Mouse (Mus musculus): Measurements from ENCODE around the gene Dus3l. TPM values are rescaled to one million over a fixed set of nuclear protein-coding genes. Genes with fewer than 3 reads are reported as not detected.

Gene Dus3l
- polyA plus RNA-seq, 1 experiment from 2014 or later, result 12.5 TPM

DNA sequence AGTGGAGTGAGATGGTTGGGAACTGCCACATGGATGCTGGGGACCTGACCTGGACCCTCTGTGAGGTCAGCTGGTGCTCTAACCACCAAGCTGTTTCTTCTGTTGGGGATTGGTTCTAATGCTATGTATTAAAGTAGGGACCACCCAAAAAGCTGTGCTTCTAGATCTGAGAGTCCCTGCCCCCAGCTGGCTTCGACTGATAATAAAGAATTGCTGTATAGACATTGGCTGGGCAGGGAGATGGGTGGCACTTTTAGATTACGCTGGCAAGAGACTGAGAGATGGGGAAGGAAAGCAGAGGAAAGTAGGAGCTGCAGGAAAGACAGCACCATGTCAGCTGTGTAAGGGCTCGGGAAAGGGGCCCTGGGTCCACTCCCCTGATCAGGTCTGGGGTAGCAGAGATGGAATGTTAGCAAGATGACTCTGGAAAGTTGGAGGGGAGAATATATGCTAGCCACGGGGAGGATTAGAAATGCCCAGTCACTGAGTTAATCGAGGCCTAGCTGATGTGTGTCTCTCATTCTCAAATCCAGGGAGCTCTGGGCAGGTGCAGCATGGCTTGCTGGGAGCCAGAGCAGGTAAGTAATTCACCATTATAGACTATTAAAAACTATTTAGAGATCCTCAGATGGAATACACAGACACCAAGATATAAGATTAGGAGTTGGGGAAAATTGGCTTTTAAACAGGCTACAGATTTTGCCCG lies 29.2 kb downstream of the Dus3l start:
- H3K4me2 ChIP-seq, result peak overlapping the region; percentile 64
- peak overlapping the region; percentile 50 for H3K4me3 ChIP-seq (replicated peaks)
- 34% methylated on average over 6 of the region's 6 CpGs for WGBS (ENCODE audit: insufficient replicate concordance)
- no peaks in the 10 kb centered on the region for H3K27me3 ChIP-seq
- H3K36me3 ChIP-seq (replicated peaks), result peaks cover 29% of the 10 kb centered on the region
- peak overlapping the region; percentile 55 for H3K9ac ChIP-seq
- peaks cover 48% of the 10 kb centered on the region for H3K4me1 ChIP-seq (replicated peaks)
- no peaks in the 10 kb centered on the region for H3K9me3 ChIP-seq (replicated peaks)
- ATAC-seq (ENCODE audit: insufficient read depth), result peak; percentile 94
- H3K27ac ChIP-seq (replicated peaks), result peak overlapping the region; percentile 95

DNA sequence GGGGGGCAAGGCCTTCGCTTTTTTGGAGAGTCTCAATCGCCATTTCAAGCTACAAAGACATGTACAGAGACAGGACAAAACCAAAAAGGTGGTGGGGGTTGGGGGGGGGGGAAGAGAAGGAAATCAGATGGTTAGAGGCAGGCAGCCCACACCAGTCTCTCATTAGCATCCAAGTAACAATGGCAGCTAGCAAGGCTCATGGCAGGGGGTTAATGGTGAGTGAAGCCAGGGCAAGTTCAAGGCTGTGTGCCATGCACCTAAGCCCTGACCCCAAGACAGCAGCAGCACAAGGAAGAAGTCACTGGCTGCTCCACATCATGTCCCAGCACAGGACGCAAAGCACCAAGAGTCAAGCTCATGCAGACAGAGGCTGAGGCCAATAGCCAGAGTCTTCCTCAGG lies 34.7 kb downstream of the Dus3l start:
- no peaks in the 10 kb centered on the region for H3K27me3 ChIP-seq
- peaks cover 10% of the 10 kb centered on the region for H3K4me1 ChIP-seq (replicated peaks)
- peaks cover 63% of the 10 kb centered on the region for H3K36me3 ChIP-seq (replicated peaks)
- H3K9ac ChIP-seq, result no peak overlapping the region
- no peak overlapping the region for H3K27ac ChIP-seq (replicated peaks)
- no peak for ATAC-seq (ENCODE audit: insufficient read depth)
- WGBS (ENCODE audit: insufficient replicate concordance), result 79% methylated on average over 3 of the region's 3 CpGs
- no peak overlapping the region for H3K4me2 ChIP-seq
- no peak overlapping the region for H3K4me3 ChIP-seq (replicated peaks)
- H3K9me3 ChIP-seq (replicated peaks), result no peaks in the 10 kb centered on the region

DNA sequence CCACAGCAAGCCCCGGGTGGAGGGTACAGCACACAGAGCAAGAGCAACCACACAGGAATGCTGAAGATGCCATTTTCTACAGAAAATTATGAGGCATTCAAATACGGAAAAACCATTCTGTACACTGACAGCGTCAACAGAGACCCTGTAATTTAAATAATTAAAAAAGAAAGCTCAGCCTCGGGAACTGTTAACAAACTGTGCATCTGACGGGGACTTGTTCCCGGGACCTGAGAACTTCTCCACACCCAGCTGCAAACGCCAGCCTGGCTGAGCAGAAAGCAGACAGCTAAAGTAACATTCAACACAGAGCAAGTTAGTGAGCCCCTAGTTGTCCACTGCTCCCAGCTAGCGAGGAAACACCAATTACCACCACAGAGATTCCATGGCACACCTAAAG lies 37.5 kb downstream of the Dus3l start:
- ATAC-seq (ENCODE audit: insufficient read depth), result no peak
- WGBS (ENCODE audit: insufficient replicate concordance), result 77% methylated on average over 8 of the region's 8 CpGs
- H3K27me3 ChIP-seq, result no peaks in the 10 kb centered on the region
- 0 out of 2 replicates have a peak, but pooled peaks cover 3% of the 10 kb centered on the region for H3K4me1 ChIP-seq (replicated peaks)
- H3K4me3 ChIP-seq (replicated peaks), result no peak overlapping the region
- no peak overlapping the region for H3K9ac ChIP-seq
- no peaks in the 10 kb centered on the region for H3K9me3 ChIP-seq (replicated peaks)
- no peak overlapping the region for H3K4me2 ChIP-seq
- peaks cover 74% of the 10 kb centered on the region for H3K36me3 ChIP-seq (replicated peaks)
- H3K27ac ChIP-seq (replicated peaks), result no peak overlapping the region

DNA sequence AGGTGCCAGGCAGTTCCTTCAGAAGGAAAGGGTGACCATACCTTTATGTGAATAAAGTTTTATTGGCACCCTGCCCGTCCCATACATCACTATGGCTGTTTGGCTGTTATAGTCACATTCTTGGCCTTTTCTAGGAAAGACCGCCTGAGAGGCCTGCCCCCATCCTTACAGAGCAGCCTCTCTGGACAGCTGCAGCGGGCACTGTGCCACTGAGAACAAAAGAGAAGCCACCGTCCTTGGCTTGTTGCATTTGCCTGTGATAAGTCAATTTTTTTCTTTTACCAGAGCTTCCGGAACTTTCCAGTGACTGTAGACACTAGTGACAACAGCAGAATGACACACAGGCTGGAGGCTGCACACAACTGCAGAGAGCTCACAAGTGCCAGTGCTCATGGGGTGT lies 40.4 kb downstream of the Dus3l start:
- H3K9ac ChIP-seq, result no peak overlapping the region
- WGBS (ENCODE audit: insufficient replicate concordance), result 84% methylated on average over 5 of the region's 5 CpGs
- H3K9me3 ChIP-seq (replicated peaks), result no peaks in the 10 kb centered on the region
- H3K27me3 ChIP-seq, result no peaks in the 10 kb centered on the region
- H3K27ac ChIP-seq (replicated peaks), result no peak overlapping the region
- H3K4me2 ChIP-seq, result no peak overlapping the region
- peaks cover 14% of the 10 kb centered on the region for H3K4me1 ChIP-seq (replicated peaks)
- H3K4me3 ChIP-seq (replicated peaks), result no peak overlapping the region
- peaks cover 61% of the 10 kb centered on the region for H3K36me3 ChIP-seq (replicated peaks)
- no peak for ATAC-seq (ENCODE audit: insufficient read depth)

DNA sequence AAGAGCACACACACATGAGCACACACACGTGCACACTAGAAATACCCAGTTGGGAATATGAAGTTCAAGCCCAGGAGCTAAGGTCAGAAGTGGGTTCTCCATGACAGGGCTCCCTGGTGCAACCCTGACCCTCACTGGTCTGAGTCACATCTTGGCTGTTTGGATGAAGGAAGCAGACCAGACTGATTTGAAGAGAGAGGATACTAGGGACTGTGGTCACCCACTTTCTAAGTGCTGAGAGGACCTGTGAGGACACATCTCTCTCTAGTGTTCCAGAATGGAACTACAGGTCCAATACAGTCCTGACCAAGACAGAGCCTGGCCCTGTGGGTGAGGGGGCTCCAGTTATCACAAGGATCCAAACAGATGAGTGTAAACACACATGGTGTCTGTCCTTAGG lies 41.2 kb downstream of the Dus3l start:
- H3K9ac ChIP-seq, result no peak overlapping the region
- 60% methylated on average over 1 of the region's 1 CpGs for WGBS (ENCODE audit: insufficient replicate concordance)
- no peaks in the 10 kb centered on the region for H3K27me3 ChIP-seq
- H3K9me3 ChIP-seq (replicated peaks), result no peaks in the 10 kb centered on the region
- peaks cover 22% of the 10 kb centered on the region for H3K4me1 ChIP-seq (replicated peaks)
- peaks cover 53% of the 10 kb centered on the region for H3K36me3 ChIP-seq (replicated peaks)
- H3K27ac ChIP-seq (replicated peaks), result no peak overlapping the region
- no peak overlapping the region for H3K4me2 ChIP-seq
- no peak overlapping the region for H3K4me3 ChIP-seq (replicated peaks)
- ATAC-seq (ENCODE audit: insufficient read depth), result no peak

DNA sequence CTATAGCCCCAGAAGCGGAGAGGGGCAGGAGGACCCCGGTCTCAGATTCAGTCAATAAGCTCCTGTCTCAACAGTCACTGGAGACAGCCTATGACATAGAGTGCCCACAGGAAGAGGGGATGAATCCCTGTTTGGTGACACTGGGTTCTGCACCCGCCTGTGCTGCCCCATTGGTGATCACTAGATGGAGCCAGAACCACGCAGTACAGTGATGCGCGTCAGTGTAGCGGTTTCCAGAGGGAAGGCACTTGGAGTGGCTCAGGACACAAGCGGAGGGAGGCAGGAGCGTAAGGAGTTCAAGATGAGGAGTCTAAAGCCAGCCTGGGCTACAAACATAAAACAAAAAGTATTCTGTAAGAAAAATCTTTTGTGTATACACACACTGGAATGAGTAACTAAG lies 44.0 kb downstream of the Dus3l start:
- H3K9me3 ChIP-seq (replicated peaks), result no peaks in the 10 kb centered on the region
- peaks cover 25% of the 10 kb centered on the region for H3K36me3 ChIP-seq (replicated peaks)
- H3K4me3 ChIP-seq (replicated peaks), result no peak overlapping the region
- no peak overlapping the region for H3K9ac ChIP-seq
- H3K27me3 ChIP-seq, result no peaks in the 10 kb centered on the region
- WGBS (ENCODE audit: insufficient replicate concordance), result 15% methylated on average over 9 of the region's 9 CpGs
- H3K4me2 ChIP-seq, result no peak overlapping the region
- no peak overlapping the region for H3K27ac ChIP-seq (replicated peaks)
- peaks cover 35% of the 10 kb centered on the region for H3K4me1 ChIP-seq (replicated peaks)
- peak; percentile 41; the same call in 1 of the 2 replicates for ATAC-seq (ENCODE audit: insufficient read depth)

DNA sequence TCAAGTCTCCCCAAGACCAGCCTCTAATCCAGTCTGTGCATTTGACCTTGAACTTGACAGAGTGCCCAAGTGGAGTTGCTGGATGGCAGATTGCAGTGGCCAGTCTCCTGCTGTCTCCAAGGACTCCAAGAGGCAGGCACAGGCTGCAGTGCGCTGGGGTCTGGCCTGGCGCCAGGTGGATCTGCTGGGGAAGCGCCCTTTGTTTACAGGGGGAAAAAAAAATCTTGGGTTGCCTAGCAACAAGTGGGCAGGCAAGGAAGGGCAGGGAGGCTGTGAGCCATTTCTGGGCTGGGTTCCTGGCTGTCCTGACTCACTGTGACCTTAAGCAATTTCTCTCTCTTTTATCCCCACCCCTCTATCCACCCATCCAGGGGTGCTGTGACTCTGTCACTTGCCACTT lies 45.7 kb downstream of the Dus3l start:
- H3K9ac ChIP-seq, result no peak overlapping the region
- WGBS (ENCODE audit: insufficient replicate concordance), result 36% methylated on average over 3 of the region's 3 CpGs
- H3K4me2 ChIP-seq, result no peak overlapping the region
- ATAC-seq (ENCODE audit: insufficient read depth), result peak; percentile 23; the same call in 1 of the 2 replicates
- H3K27ac ChIP-seq (replicated peaks), result peak overlapping the region; percentile 4; the same call in 1 of the 2 replicates
- no peak overlapping the region for H3K4me3 ChIP-seq (replicated peaks)
- H3K4me1 ChIP-seq (replicated peaks), result peaks cover 52% of the 10 kb centered on the region
- H3K27me3 ChIP-seq, result no peaks in the 10 kb centered on the region
- H3K9me3 ChIP-seq (replicated peaks), result no peaks in the 10 kb centered on the region
- H3K36me3 ChIP-seq (replicated peaks), result peaks cover 9% of the 10 kb centered on the region; the same call in 1 of the 2 replicates

DNA sequence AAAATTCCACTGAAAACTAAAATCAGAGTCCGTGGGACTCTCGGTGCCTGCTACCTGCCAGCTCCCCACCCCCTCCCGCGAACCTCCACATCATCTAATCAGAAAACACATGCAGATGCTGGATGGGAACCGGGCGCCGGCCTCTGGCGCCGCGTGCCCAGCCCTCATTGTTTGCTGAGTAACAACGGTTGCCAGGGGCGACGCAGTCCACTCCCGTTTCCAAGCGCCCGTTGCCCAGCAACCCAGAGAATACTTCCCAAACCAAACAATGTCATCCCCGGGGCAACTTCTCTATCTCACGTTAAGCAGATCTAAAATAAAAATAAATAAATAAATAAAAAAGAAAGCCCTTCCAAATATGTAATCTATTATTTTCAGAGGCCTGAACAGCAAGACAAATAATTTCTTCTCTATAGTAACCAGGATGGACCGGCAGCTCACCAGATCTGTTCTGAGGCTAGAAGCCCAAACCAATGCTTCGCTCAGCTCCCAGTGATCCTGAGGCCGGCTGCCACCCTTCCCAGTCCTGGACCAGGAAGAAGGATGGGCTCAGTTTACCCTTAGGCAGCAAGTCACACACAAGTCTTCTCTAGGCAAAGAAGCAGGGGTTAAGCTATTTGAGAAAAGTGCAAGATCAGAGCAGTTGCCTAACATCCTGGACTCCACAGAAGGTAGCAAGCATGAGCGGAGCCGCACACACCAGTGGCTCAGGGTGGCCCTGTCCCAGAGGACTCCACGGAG lies 49.9 kb downstream of the Dus3l start:
- no peaks in the 10 kb centered on the region for H3K27me3 ChIP-seq
- peaks cover 8% of the 10 kb centered on the region; the same call in 1 of the 2 replicates for H3K36me3 ChIP-seq (replicated peaks)
- H3K4me1 ChIP-seq (replicated peaks), result peaks cover 65% of the 10 kb centered on the region
- no peak overlapping the region for H3K27ac ChIP-seq (replicated peaks)
- H3K4me2 ChIP-seq, result no peak overlapping the region
- ATAC-seq (ENCODE audit: insufficient read depth), result no peak; the same call in 1 of the 2 replicates
- 22% methylated on average over 24 of the region's 24 CpGs for WGBS (ENCODE audit: insufficient replicate concordance)
- no peak overlapping the region for H3K9ac ChIP-seq
- H3K4me3 ChIP-seq (replicated peaks), result no peak overlapping the region
- no peaks in the 10 kb centered on the region for H3K9me3 ChIP-seq (replicated peaks)

DNA sequence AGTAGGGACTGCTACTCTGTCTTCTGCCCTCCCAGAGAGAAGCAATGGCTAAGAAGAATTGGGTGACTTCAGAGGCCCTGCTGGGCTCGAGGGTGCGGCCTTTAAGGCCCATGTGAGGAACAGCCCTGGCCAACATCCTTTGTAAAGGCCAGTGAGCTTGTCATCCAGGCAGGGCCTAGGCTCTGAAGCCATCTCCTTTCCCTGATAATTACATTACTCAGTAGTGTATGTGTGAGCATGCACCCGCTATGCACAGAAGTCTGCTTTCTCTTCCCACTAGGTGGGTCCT lies 50.4 kb downstream of the Dus3l start:
- Histone ChIP-seq H3K4me1 (replicated peaks) (peaks cover 65% of the 10 kb centered on the region), H3K9ac (no peak overlapping the region), H3K4me2 (no peak overlapping the region), H3K9me3 (replicated peaks) (no peaks in the 10 kb centered on the region), H3K27me3 (no peaks in the 10 kb centered on the region), H3K36me3 (replicated peaks) (peaks cover 8% of the 10 kb centered on the region; the same call in 1 of the 2 replicates), H3K4me3 (replicated peaks) (no peak overlapping the region), H3K27ac (replicated peaks) (no peak overlapping the region)
- WGBS (ENCODE audit: insufficient replicate concordance), result 63% methylated on average over 3 of the region's 3 CpGs
- ATAC-seq (ENCODE audit: insufficient read depth), result no peak

DNA sequence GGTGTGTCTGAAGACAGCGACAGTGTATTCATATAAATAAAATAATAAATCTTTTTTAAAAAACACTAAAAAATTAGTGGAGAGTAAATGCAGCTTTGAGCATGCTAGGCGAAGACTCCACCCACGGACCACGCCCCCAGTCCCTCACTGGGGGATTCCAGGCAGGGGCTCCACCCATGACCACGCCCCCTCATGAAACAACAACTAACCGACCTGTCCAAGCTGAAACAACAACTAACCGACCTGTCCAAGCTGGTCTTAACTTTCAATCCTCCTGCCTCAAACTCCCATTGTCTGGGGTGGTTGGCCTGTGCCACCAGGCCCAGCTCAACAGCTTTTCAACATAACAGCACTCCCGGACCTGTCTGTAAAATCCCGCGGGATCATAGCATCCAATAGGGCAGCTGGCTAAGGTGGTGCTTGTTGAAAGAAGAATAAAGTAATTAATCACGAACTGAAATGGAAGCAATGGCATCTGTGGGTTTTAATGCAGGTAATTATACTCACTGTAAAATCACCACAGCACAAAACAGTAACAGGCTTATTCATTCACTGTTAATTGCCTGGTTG lies 53.6 kb downstream of the Dus3l start:
- Histone ChIP-seq H3K4me3 (replicated peaks) (peak overlapping the region; percentile 17), H3K36me3 (replicated peaks) (peaks cover 19% of the 10 kb centered on the region), H3K27ac (replicated peaks) (peak overlapping the region; percentile 52), H3K4me1 (replicated peaks) (peaks cover 59% of the 10 kb centered on the region), H3K9me3 (replicated peaks) (no peaks in the 10 kb centered on the region), H3K27me3 (no peaks in the 10 kb centered on the region), H3K4me2 (peak overlapping the region; percentile 40), H3K9ac (no peak overlapping the region)
- WGBS (ENCODE audit: insufficient replicate concordance), result 23% methylated on average over 11 of the region's 11 CpGs
- peak; percentile 61 for ATAC-seq (ENCODE audit: insufficient read depth)

DNA sequence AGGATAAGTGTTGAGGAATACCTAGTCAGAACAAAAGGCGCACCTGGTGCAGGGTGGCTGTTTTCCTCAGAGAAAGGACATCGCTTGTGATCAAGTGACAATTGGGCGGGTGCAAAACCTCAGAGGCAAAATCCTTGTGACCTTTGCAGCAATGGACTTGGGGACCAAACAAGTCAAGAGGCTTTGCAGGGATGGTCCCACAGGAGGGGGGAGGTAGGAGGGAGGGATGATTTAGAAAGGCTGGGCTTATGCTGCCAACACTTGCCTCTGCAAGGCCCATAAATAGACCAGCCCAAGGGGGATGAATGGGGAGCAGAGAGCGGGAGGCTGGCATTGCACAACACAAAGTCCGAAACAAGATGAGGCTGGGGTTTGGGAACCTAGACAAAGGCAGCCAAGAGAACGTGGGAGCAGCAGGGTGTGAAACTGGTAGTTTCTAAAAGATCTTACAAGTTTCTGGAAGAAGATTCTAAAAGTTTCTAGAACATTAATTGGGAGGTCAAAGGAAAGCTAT lies 54.5 kb downstream of the Dus3l start:
- peaks cover 26% of the 10 kb centered on the region for H3K36me3 ChIP-seq (replicated peaks)
- H3K27me3 ChIP-seq, result no peaks in the 10 kb centered on the region
- peaks cover 58% of the 10 kb centered on the region for H3K4me1 ChIP-seq (replicated peaks)
- H3K4me2 ChIP-seq, result no peak overlapping the region
- no peak for ATAC-seq (ENCODE audit: insufficient read depth)
- WGBS (ENCODE audit: insufficient replicate concordance), result 73% methylated on average over 6 of the region's 6 CpGs
- no peaks in the 10 kb centered on the region for H3K9me3 ChIP-seq (replicated peaks)
- peak overlapping the region; percentile 41; the same call in 1 of the 2 replicates for H3K27ac ChIP-seq (replicated peaks)
- no peak overlapping the region for H3K9ac ChIP-seq
- no peak overlapping the region for H3K4me3 ChIP-seq (replicated peaks)

Data from liver, embryonic 15.5 days (tissue).